Mouse (Mus musculus): ENCODE results near the gene Arfgap3.

GRCm38 (mm10) chr15:83282397-83282796 is 67.7 kb downstream of the Arfgap3 start:
- TF ChIP-seq HCFC1 (IDR thresholded peaks at IDR 0.05; ENCODE audit: borderline replicate concordance, insufficient read depth, low read length) (peak; percentile 84), ZC3H11A (IDR thresholded peaks at IDR 0.05; ENCODE audit: borderline replicate concordance, low read depth, low read length) (no peak), CHD2 (IDR thresholded peaks at IDR 0.05; ENCODE audit: low read depth, low read length) (no peak)
